Mouse (Mus musculus) lung, postnatal 4 days (tissue): ENCODE measurements at regions not wholly inside any gene's neighbourhood (a gene's known extent, or its start where the extent isn't known, plus 50 kb on each side); places are given as distances from the start of the nearest gene placed in this dataset.
"Not testable (repeated sequence)": the region's sequence is repeated elsewhere in the genome, so short reads cannot be mapped to it uniquely, and the experiment has no call there.

Experiments
- DNase-seq, 2 experiments: peaks; one replicate each; pipeline ENCODE4 v3.0.0; 2021

DNA sequence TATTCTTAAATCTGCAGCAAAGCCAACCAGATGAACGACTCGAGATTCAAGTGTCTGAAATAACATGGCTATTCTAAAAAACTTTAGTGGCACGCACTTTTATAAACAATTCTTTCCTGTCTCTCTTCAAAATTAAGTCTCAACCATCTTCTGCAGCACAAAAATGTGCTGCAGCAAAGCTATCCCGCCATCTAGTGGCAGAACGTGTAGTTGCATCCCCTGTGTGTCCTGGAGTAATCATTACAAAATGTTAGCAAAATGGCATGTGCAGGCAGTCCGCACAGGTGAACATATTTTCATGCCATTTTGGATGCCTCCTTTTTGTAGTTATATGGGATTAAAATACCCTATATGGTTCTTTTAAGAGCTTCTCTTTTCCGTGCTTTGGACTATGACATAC, 293.1 kb upstream of the Slc7a14 start:
- peak; percentile 38 to 69 for DNase-seq

DNA sequence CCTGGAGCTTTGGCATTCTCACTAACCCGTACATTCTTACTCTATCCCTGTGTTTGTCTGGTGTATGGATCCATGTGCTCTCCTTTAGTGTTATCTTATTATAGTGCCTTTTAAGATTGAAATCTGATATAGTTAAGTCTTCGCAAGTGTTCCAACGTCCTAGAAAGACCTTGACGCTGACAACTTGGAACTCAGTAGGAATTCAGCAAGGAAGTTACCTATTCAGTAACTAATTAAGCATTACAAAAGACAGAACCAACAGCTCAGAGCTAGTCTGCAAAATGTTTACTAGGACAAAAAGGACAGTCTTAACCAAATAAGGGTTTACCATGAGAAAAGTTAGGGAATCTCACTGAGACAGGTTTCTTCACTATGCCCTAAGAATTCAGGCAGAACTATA, 286.4 kb upstream of the Slc7a14 start:
- not testable (repeated sequence) for DNase-seq

DNA sequence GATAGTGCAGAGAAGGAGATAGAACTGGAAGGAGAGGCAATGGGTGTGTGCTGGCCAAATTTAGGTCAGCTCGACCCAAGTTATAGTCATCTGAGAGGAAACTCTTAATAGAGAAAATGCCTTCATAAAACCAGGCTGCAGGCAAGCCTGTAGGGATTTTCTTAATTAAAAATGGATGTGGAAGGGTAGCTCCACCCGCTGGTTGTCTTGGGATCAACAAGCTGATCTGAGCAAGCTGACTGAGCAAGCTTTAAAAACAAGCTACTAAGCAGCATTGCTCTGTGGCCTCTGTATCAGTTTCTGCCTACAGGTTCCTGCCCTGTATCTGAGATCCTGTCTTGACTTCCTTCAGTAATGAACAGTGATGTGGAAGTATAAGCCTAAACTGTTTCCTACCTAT, 275.8 kb upstream of the Slc7a14 start:
- DNase-seq: no peak

DNA sequence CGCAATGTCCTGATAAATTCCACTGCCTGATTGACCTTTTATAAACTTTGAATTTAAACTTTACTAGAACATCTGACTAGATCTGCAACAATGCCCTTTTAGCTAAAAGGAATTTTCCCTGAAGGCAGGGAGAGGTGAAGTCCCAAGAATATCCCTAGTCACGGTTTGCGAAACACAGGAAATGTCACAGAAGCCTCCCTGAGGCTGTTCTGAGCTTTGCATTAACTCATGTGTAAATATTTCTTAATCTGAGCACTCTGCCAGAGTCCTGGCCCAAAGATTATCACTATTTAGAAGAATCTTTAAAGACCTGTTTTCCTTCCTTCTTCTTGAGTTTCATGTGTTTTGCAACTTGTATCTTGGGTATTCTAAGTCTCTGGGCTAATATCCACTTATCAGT, 263.7 kb upstream of the Slc7a14 start:
- no peak for DNase-seq
